Mouse (Mus musculus) cortical plate, adult 2 months (tissue): ENCODE data around the gene Fam122c.

Source experiments
- CTCF ChIP-seq: fragments of 200-500 bp; IDR thresholded peaks from 2 replicates; pipeline ENCODE4 v1.5.1; 2011; ENCODE audit warnings: mild to moderate bottlenecking, control low read depth, low read length; ENCODE audit not compliant: insufficient read depth; ENCODE audit errors: extremely low read depth
- POLR2A ChIP-seq: fragments of 200-500 bp; IDR thresholded peaks from 2 replicates; pipeline ENCODE4 v1.6.1; 2011; ENCODE audit warnings: mild to moderate bottlenecking, low read length, control low read depth; ENCODE audit not compliant: insufficient read depth; ENCODE audit errors: extremely low read depth

DNA sequence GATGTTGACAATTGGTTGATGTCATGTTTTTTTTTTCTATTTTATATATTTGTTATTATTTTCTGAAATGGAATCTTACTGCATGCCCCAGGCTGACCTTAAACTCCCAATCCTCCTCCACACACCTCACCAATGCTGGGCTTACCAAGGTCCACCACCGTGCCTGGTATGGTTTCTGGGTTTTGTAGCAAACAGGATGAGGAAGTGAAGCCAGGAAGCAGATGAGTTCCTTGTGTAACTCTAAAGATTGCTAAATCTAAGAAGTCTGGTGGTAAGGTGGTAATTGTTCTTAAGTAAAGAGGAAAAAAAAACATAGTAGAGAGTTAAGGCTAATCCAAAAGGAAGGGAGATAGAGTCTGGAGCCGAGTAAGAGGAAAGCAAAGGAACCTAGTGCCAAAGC is 47.3 kb downstream of the Fam122c start:
- TF ChIP-seq POLR2A (no peak), CTCF (no peak)
